Mouse (Mus musculus) skeletal muscle tissue, adult 2 months (tissue): ENCODE results near the gene Tln2.

ENCODE experiments used
- DNase-seq: peaks from one replicate; pipeline ENCODE4 v3.0.0-alpha.2; 2012; ENCODE audit warnings: low read depth, low spot score

The Tln2 gene

GRCm38 (mm10) chr9:67211220-67211619 lies 348.3 kb downstream of the Tln2 start:
- no peak for DNase-seq

- DNase-seq: no peak
Measured at GRCm38 (mm10) chr9:67209451-67209850, 350.1 kb downstream of the Tln2 start.

DNA sequence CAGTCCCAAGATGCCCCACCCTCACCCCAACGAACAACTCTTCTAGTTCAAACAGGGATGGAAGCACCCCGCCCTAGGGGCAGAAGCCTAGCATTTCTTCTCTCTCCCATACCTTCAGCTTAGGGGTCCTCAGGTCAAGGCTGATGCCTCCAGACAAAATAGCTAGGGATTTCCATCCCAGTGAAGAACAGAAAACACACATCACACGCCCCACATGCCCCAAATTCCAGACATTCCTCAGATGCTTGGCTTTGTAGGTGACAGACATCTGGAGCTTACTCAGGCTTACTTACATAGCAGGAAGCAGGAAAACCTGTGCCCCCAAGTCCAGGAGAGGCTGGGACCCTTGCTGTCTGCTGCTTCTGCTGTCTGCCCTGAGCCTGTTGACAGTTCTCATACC lies 351.1 kb downstream of the Tln2 start:
- DNase-seq: no peak

DNA sequence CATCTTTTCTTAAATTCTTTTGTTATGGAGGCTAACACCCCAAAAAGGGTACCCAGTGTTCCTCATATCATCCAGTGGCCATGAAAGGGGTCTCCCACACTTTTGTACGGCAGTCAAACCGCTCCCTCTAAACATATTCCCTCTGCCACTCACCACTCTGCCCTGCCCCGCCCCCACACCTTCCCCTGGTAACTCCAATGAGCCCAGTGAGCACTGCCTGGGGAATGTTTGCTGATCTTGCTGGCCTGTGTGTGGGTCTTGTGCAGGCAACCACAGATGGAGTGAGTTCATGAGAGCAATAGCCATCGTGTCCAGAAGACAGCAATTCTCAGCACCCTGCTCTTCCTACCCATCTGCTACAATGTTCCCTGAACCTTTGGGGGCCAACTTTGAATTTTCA lies 354.3 kb downstream of the Tln2 start:
- DNase-seq: no peak

DNA sequence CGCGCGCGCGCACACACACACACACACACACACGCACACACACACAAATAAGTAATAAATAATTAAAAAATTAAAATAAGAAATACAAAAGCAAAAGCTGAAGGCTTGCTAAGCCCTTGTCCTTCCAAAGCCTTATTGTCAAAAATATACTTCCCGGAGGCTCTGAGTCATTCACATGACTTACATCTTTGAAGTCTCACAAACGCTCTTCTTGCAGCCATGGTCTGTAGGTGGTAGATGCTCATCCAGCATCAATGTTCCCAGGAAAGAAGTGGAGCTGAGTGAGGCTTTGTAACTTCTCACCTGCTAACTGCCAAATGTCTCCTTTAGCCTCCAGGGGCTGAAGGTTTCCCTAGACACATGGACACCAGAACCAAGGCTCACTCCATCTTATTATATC lies 362.9 kb downstream of the Tln2 start:
- no peak for DNase-seq

DNA sequence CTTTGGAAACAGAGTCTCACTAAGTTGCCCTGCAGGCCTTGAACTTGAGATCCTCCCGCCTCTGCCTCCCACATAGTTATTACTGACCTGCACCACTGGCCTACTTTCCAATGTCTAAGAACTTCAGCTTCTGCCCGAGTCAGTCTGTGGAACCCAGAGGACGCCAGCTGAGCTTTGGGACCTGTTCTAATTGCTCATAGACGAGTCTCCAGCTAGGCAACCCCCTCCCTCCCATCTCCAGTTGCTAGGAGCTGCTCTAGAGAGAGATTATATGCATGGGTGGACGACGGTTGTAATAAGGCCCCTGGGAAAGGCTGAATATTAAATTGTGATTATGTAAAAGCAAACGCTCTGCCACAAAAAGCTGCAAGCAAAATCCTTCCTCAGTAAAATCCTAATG lies 364.2 kb downstream of the Tln2 start:
- no peak for DNase-seq

DNA sequence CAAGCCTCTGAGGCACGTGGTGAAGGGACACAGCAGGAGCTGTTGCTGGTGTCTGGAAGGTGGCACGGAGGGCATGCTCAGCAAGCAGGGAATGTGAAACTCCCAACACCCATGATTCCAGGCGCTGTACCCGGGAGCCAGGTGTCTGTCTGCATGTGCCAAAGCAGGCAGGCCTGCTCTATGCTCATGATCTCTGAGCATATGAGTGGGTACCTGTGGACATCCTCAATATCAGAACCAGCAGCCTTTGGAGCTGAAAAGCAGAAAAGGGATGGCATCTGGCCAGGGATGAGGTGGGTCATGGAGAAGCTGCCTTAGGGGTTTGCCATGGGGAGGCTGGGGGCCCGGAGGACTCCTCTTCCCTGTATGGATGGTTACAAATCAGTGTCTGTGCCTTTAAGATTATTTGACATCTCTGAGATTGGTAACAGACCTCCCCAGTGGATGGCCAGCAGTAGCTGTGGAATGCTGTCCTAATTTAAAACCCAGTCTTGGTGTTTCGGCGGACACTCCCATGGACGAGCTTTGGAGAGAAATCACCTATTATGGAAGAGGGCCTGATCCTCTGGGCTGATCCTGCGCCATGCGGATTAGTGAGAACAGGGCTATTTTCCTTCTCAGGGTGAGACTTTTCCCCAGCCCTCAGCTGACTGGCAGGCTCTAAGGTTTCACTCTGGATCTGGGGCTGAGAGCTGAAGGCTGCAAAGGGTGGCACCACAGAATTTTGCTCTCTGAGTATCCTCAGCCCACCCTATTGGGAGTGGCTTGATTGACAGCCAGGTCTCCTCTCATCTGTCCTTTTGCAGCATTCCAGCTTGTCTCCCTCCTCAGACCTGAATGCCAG lies 367.8 kb downstream of the Tln2 start:
- DNase-seq: peak; percentile 87

DNA sequence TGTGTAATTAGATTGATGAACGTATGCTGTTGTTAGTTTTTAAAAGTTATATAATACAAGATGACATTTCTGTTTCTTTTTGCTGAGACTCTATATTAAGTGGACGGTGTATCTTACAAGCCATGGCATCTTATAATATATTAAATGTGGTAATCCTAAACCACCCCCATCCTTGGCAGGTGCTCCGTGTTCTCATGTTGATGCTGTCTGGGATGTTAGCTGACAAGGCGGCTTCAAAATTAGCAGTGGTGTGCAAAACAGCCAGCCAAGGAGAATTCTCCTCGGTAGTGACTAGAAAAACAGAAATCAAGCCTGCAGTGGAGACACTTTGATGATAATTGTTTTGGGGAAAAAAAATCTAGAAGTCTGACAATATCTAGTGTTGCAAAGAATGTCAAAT lies 371.8 kb downstream of the Tln2 start:
- DNase-seq: peak; percentile 94

- peak; percentile 79 for DNase-seq
Measured at GRCm38 (mm10) chr9:67187182-67187581, 372.3 kb downstream of the Tln2 start.

DNA sequence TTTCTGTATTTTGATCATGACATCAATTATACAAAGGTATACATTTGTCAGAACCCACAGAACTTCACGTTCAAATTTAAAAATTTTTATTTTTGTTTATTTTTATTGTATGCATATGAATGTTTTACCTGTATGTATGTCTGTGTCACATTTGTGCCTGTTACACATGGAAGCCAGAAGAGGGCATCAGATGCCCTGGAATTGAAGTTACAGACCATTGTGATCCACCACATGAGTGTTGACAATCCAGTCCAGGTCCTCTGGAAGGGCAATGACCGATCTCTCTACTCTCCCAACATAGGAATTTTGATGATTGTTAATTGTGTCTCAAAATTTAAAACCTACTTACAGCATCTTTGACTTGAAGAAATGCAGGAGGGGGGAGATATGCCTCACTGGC lies 374.9 kb downstream of the Tln2 start:
- no peak for DNase-seq

GRCm38 (mm10) chr9:67183520-67183919 lies 376.0 kb downstream of the Tln2 start:
- no peak for DNase-seq

- no peak for DNase-seq
Measured at GRCm38 (mm10) chr9:67182006-67182405, 377.5 kb downstream of the Tln2 start.

GRCm38 (mm10) chr9:67178709-67179108 lies 380.8 kb downstream of the Tln2 start:
- DNase-seq: no peak

DNA sequence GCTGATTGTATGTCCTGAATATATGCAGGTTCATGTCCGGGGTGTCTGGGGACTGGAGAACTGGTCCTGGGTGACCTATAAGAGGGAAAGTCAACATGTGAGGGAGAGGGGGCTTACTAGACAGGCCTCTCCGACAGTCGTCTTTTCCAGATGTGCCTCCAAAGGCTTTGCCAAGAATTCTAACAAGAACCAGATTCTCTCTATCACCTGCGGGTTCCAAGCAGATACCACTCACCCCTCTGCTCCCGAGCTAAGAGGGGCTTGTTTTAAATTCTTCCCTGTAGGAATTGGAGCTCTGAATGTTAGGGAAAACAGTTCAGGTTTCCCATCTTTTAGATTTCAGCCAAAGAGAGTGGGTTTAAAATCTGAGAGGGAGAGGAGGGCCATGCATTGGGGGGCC lies 381.3 kb downstream of the Tln2 start:
- DNase-seq: no peak

- no peak for DNase-seq
Measured at GRCm38 (mm10) chr9:67176073-67176472, 383.4 kb downstream of the Tln2 start.

GRCm38 (mm10) chr9:67173816-67174215 lies 385.7 kb downstream of the Tln2 start:
- DNase-seq: no peak

GRCm38 (mm10) chr9:67173154-67173553 lies 386.3 kb downstream of the Tln2 start:
- no peak for DNase-seq

- no peak for DNase-seq
Measured at GRCm38 (mm10) chr9:67171409-67171808, 388.1 kb downstream of the Tln2 start.

DNA sequence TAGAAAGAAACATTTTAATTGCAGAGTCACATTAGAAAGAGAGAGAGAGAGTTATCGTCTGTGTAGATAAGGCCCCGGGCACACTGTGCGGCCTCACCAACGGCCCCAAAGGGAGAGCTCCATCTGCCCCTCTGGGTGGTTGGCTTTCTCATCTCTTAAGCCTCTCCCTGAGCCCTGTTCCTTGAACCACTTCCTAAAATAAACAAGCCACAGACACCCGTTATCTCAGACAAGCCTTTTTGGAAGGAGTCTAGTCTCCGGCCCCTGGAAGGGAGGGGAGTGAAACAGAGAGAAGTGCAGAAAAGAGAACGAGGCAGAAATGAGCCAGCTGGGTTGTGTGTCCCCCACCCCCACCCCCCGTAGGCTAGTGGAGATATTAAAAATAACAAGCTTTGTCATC lies 388.7 kb downstream of the Tln2 start:
- DNase-seq: no peak

- no peak for DNase-seq
Measured at GRCm38 (mm10) chr9:67170047-67170446, 389.5 kb downstream of the Tln2 start.
